Mouse (Mus musculus) c-Kit-negative CD71-positive TER-119-positive erythroid progenitor cells, embryonic 14.5 days (primary cell): ENCODE results near the gene Uqcr11.

ENCODE experiments used
- DNase-seq: peaks from one replicate; pipeline ENCODE4 v3.0.0-alpha.2; 2013; ENCODE audit warnings: low read depth, low spot score

Gene Uqcr11

GRCm38 (mm10) chr10:80406684-80407501 is at the start of gene Uqcr11:
Gene Uqcr11 (minus strand): TSS chr10:80406830.
- peak; percentile 85 for DNase-seq

DNA sequence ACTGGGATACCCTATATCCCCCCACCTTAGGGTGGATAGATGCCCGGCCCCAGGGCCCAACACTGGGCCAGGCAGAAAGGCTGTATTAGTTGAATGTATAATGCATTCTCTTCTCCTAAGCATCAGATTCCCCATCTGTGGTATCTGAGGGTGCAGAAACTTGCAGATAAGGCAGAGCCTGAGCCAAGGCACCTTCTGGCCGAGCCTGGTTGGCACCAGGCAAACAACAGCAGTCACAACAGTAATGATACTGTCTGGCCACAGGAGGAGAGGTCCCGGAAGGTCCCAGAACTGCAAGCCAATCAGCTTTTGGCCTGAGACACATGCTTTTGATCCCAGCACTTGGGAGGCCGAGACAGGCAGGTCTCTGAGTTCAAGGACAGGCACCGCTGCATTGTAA is 49.1 kb upstream of the Uqcr11 start:
- no peak for DNase-seq

DNA sequence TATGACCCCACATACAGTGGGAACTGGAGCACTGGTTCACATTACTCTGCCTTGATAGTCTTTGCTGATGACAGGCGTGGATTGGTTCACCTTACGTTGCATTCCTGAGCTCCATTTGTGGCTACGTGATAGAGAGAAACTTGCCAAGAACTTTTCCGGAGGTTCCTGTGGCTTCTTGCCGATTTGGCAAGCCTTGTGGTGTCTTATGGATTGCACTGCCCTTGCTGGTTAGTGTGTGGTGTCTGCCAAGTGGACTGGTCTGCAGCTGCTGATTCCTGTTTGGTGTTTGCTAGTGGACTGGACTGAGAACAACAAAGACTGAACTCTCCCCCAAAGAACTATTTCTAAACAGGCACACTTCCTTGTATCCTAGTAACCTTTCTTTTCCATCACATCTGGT is 48.2 kb upstream of the Uqcr11 start:
- DNase-seq = no peak

DNA sequence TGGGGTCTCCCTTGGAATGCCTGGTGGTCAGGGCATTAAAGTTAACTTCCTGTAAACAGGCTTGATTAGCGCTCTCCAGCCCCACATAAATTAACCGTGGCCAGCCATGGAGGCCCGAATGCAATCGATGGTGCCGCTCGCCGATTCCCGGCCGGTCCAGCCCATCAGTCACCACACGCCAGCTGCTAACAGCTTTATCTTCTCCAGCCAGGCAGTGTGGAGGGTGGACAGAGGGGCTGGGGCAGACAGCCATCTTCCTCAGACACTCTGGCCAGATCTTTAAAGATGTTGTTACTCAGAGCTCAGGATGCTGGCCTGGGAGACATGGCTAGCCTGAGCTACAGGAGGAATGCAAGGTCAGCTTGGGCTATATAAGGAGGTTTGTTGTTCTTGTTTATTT is 47.0 kb upstream of the Uqcr11 start:
- DNase-seq = no peak

GRCm38 (mm10) chr10:80450599-80450998 is 44.0 kb upstream of the Uqcr11 start:
- DNase-seq = no peak

- peak; percentile 66 for DNase-seq
Observed at GRCm38 (mm10) chr10:80445898-80446601, 39.4 kb upstream of the Uqcr11 start.

DNA sequence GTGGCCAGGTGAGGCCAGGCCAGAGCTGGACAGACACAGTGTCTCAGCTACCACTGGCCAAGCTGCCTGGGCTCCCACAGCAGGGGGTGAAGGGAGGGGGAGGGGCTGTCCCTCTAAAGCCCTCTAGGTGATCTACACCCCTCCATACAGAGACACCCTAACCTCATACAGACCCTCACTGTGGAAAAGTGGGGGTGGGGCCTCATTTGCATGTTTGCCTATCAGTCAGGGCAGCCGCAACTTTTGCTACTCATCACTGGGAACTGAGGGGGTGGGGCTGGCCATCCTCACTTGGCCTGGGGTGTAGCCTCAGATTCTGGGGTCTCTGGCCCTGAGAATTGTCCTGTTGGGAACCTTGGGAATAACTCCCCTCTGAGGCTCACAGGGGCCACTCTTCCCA is 38.4 kb upstream of the Uqcr11 start:
- DNase-seq = no peak

- DNase-seq = no peak
Observed at GRCm38 (mm10) chr10:80444339-80445045, 37.9 kb upstream of the Uqcr11 start.

- no peak for DNase-seq
Observed at GRCm38 (mm10) chr10:80443575-80444278, 37.1 kb upstream of the Uqcr11 start.

DNA sequence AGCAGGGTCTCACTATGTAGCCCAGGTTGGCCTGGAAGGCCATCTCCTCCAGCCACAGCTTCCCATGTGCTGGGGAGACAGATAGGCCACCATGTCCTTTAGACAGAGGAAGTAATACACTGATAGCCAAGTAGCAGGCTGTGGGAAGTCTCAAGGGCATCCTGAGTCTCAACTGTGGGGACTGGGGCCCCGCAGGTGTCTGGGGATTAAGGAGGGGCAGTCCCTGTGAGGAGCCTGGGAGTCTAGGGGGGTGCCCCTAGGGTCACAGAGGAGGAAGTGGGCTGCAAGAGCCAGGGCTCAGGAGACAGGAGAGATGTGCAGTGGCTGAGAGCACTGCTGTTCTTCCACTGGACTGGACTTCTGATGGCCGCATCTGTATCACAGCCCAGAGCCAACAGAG is 36.4 kb upstream of the Uqcr11 start:
- DNase-seq = no peak

DNA sequence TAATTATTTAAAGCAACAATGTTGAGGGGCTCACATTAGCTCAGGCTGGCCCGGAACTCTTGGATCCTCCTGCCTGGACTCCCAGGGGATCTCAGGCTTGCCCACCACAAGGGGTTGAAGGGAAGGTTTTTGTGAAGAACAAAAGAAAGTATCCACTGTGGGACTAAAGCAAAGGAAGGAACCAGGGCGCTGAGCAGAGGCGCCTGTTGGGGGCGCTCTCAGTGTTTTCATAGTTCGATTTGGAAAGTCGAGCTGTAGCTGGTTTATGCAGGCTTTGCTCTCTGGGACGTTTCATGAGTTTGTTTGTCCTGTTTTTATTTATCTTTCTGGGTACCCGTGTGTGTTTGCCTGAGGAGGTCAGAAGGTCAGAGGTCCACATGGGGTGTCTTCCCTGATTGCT is 35.0 kb upstream of the Uqcr11 start:
- DNase-seq = no peak

DNA sequence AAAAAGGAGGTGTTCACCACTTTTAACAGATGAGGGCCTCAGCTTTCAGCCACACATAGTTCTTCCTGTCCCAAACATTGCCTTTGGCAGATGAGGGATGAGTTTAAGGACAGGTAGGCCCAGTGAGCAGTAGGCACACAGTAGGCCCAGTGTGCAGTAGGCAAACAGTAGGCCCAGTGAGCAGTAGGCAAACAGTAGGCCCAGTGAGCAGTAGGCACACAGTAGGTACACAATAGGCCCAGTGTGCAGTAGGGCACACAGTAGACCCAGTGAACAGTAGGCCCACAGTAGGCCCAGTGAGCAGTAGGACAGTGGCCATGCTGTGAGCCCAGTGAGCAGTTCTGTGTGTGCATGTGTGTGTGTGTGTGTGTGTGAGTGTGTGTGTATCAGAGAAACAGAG is 33.4 kb upstream of the Uqcr11 start:
- no peak for DNase-seq

- no peak for DNase-seq
Observed at GRCm38 (mm10) chr10:80437973-80438372, 31.3 kb upstream of the Uqcr11 start.

- DNase-seq = no peak
Observed at GRCm38 (mm10) chr10:80436276-80436675, 29.6 kb upstream of the Uqcr11 start.

DNA sequence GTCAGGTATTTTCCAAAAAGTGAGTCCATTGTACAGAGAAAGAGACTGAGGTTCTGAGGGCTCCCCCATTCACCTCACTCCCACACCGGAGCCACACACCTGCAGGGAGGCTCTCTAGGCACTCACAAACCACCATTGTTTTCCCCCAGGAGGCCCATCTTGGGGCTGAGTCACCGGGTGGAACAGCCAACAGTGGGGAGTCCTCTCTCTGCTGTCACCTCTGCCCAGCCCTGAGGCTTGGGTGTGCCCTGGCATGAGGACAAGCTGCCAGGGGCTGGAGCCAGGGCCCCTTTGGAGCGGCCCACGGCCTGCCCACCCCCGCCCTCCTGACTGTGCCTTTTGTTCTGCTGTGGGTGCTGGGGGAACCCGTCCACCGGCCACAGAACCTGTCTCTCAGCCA is 29.1 kb upstream of the Uqcr11 start:
- DNase-seq = no peak

DNA sequence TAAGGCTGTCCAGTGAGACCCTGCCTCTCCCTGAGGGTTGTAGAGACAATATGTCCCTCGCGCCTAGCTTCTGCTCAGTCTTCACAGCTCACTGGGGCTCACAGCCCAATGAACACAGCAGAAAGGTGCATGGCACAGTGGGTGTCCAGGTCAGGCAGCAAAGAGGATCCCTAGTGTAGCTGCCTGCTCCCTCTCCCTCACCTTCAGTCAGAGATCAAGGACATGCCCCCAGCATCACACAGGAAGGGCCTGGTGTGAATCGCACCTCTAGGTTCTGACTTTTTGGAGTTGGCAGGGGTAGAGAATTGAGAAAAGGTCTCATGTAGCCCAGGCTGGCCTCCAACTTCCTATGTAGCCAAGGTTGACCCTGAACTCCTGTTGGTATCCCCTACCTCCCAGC is 28.2 kb upstream of the Uqcr11 start:
- no peak for DNase-seq

GRCm38 (mm10) chr10:80434233-80434592 is 27.6 kb upstream of the Uqcr11 start:
- DNase-seq = no peak

DNA sequence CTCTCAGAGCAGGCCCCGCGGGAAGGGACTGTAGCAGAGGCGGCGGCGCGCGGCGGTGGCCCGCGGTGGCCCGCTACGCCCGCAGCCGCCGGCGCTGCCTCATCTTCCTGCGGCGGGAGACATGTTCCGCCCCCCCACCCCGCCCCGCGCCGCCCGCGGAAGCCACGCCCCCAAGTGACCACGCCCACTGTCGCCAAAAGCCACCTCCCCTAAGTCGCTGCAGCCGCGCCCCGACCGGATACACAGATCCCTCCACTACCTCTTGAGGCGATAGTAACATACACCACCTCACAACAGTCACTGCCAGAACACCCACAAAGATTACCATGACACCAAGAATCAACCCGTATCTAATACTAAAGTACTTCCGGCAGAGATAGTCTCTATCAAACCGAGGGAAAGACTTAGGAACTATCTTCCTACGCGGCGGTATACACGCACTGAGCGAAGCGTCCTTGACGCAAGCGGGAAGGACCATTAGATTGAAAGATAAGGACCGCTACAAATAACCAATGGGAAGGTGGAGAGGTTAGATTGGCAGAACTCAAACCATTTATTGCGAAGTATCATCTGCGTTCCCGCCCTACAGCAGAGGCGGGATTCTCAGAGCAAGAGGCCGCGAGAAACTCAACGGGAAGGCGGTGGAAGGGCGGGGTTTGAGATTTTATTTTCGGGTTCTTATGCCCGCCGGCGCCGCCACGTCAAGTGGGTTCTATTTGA is 27.0 kb upstream of the Uqcr11 start, which contains the start of gene Tcf3:
Gene Tcf3 (minus strand): TSS at position 135 of the 720 bp plus-strand sequence.
- peak; percentile 93 for DNase-seq

GRCm38 (mm10) chr10:80432936-80433512 is 26.4 kb upstream of the Uqcr11 start:
- DNase-seq = no peak

GRCm38 (mm10) chr10:80432387-80432785 is 25.8 kb upstream of the Uqcr11 start:
- DNase-seq = no peak
